28 mouse cellular contexts compared by ENCODE assay signal in genomic region chr6:42434446-42434845, GRCm38 (mm10). TPM values are rescaled to one million over a fixed set of nuclear protein-coding genes. Genes with fewer than 3 reads are reported as not detected.
DNase-seq lines count a peak whose midpoint lies in the region; ATAC-seq and TF ChIP-seq lines count a peak whose summit lies in the region.
"Had no signal": no experiment of that assay in that cellular context is flagged by ENCODE, and none has a peak within 500 bp of the region (broad histone marks: within the 10 kb centered on the region; RNA-seq: fewer than 3 reads in every experiment).

Gene Tas2r126 (plus strand): TSS chr6:42434535.

- WGBS in kidney, adult 2 months, result 28% methylated on average over 6 of the region's 6 CpGs
- 50% methylated on average over 6 of the region's 6 CpGs for WGBS in heart, postnatal 0 days
- 81% methylated on average over 6 of the region's 6 CpGs for WGBS in hindbrain, postnatal 0 days

- no peak for TF ChIP-seq CTCF in kidney, adult 2 months (conservative IDR thresholded peaks at IDR 0.05; ENCODE audit: insufficient read depth, insufficient read length, low read depth, low read length)
- TF ChIP-seq CTCF in heart, postnatal 0 days (IDR thresholded peaks at IDR 0.05; ENCODE audit: low read depth), result no peak
- no peak for TF ChIP-seq CTCF in hindbrain, postnatal 0 days (IDR thresholded peaks at IDR 0.05; ENCODE audit: low read depth)

- no peak within 1 kb of the TSS for H3K4me3 ChIP-seq in kidney, adult 2 months (ENCODE audit: insufficient read depth, low read depth, low read length)
- no peak within 1 kb of the TSS for H3K4me3 ChIP-seq in heart, postnatal 0 days (ENCODE audit: low read depth, low read length)
- no peak within 1 kb of the TSS for H3K4me3 ChIP-seq in hindbrain, postnatal 0 days (ENCODE audit: low read length)
- H3K4me3 ChIP-seq: forebrain, embryonic 12.5 days; limb, embryonic 13.5 days; liver, embryonic 13.5 days; lung, embryonic 15.5 days; midbrain, embryonic 13.5 days; neural tube, embryonic 12.5 days; stomach, embryonic 15.5 days had no signal

- H3K27me3 ChIP-seq in kidney, adult 2 months (replicated peaks; ENCODE audit: control insufficient read depth, insufficient read depth, low read length), result no peaks in the 10 kb centered on the region
- no peaks in the 10 kb centered on the region for H3K27me3 ChIP-seq in heart, postnatal 0 days (ENCODE audit: control insufficient read depth, insufficient read depth, low read length)
- no peaks in the 10 kb centered on the region for H3K27me3 ChIP-seq in hindbrain, postnatal 0 days (ENCODE audit: insufficient read depth, low read length)
- H3K27me3 ChIP-seq: forebrain, embryonic 12.5 days; limb, embryonic 13.5 days; liver, embryonic 13.5 days; lung, embryonic 15.5 days; midbrain, embryonic 13.5 days; neural tube, embryonic 12.5 days; stomach, embryonic 15.5 days had no signal

- no peaks in the 10 kb centered on the region for H3K36me3 ChIP-seq in kidney, adult 2 months (ENCODE audit: control insufficient read depth, insufficient read depth, low read length)
- no peaks in the 10 kb centered on the region for H3K36me3 ChIP-seq in heart, postnatal 0 days (replicated peaks; ENCODE audit: control insufficient read depth, insufficient read depth, low read length)
- H3K36me3 ChIP-seq in hindbrain, postnatal 0 days (ENCODE audit: insufficient read depth, low read length), result no peaks in the 10 kb centered on the region
- H3K36me3 ChIP-seq: forebrain, embryonic 12.5 days; limb, embryonic 13.5 days; liver, embryonic 13.5 days; lung, embryonic 15.5 days; midbrain, embryonic 13.5 days; neural tube, embryonic 12.5 days; stomach, embryonic 15.5 days had no signal

- no peaks in the 10 kb centered on the region for H3K4me1 ChIP-seq in kidney, adult 2 months (ENCODE audit: control insufficient read depth, insufficient read depth, low read length)
- no peaks in the 10 kb centered on the region for H3K4me1 ChIP-seq in heart, postnatal 0 days (ENCODE audit: control insufficient read depth, insufficient read depth)
- no peaks in the 10 kb centered on the region for H3K4me1 ChIP-seq in hindbrain, postnatal 0 days (ENCODE audit: insufficient read depth, low read length)
- H3K4me1 ChIP-seq: forebrain, embryonic 12.5 days; limb, embryonic 13.5 days; liver, embryonic 13.5 days; lung, embryonic 15.5 days; midbrain, embryonic 13.5 days; neural tube, embryonic 12.5 days; stomach, embryonic 15.5 days had no signal

- peak; percentile 53; the same call in 1 of the 2 replicates for ATAC-seq in heart, postnatal 0 days (ENCODE audit: insufficient read depth, low read depth)
- no peak for ATAC-seq in frontal cortex, adult (ENCODE audit: low TSS enrichment)
- no peak for ATAC-seq in hindbrain, postnatal 0 days
- ATAC-seq: midbrain, embryonic 13.5 days had no signal

- peak; percentile 36 for DNase-seq in kidney, adult 2 months
- DNase-seq in kidney, adult 18-20 months, result no peak
- DNase-seq in heart, postnatal 0 days (ENCODE audit: low spot score), result no peak
- peak; percentile 7 for DNase-seq in heart, postnatal 4 days
- DNase-seq in kidney, postnatal 25 days, result peak; percentile 10 to 47
- no peak for DNase-seq in hindbrain, postnatal 0 days (ENCODE audit: low spot score)
- DNase-seq in layer of hippocampus, adult 9-10 months (ENCODE audit: low spot score), result no peak
- DNase-seq: adrenal gland, postnatal 14 days; cerebellum, adult 18-20 months; cerebellum, postnatal 25 days; liver, embryonic 13.5 days; spleen, adult 18-20 months; thymus, adult 2 months had no signal

- TF ChIP-seq POLR2A in kidney, adult 2 months (IDR thresholded peaks at IDR 0.05; ENCODE audit: low read depth, low read length), result no peak

- no peak within 1 kb of the TSS for H3K4me2 ChIP-seq in heart, postnatal 0 days (ENCODE audit: low read depth, low read length)
- no peak within 1 kb of the TSS for H3K4me2 ChIP-seq in hindbrain, postnatal 0 days (ENCODE audit: low read depth, low read length)
- H3K4me2 ChIP-seq: forebrain, embryonic 12.5 days; limb, embryonic 13.5 days; liver, embryonic 13.5 days; lung, embryonic 15.5 days; midbrain, embryonic 13.5 days; neural tube, embryonic 12.5 days; stomach, embryonic 15.5 days had no signal

- H3K27ac ChIP-seq in kidney, adult 2 months (ENCODE audit: insufficient read depth, low read depth, low read length), result no peak within 1 kb of the TSS
- H3K27ac ChIP-seq in heart, postnatal 0 days (ENCODE audit: low read depth), result no peak within 1 kb of the TSS
- no peak within 1 kb of the TSS for H3K27ac ChIP-seq in hindbrain, postnatal 0 days
- H3K27ac ChIP-seq: forebrain, embryonic 12.5 days; limb, embryonic 13.5 days; liver, embryonic 13.5 days; lung, embryonic 15.5 days; macrophage; midbrain, embryonic 13.5 days; neural tube, embryonic 12.5 days; stomach, embryonic 15.5 days had no signal

- no peak for TF ChIP-seq EP300 in heart, postnatal 0 days (IDR thresholded peaks at IDR 0.05; ENCODE audit: low read depth)

- H3K9me3 ChIP-seq in heart, postnatal 0 days (replicated peaks; ENCODE audit: control insufficient read depth, low read length), result no peaks in the 10 kb centered on the region
- H3K9me3 ChIP-seq in hindbrain, postnatal 0 days (ENCODE audit: low read length), result no peaks in the 10 kb centered on the region
- H3K9me3 ChIP-seq: forebrain, embryonic 12.5 days; limb, embryonic 13.5 days; liver, embryonic 13.5 days; lung, embryonic 15.5 days; midbrain, embryonic 13.5 days; neural tube, embryonic 12.5 days; stomach, embryonic 15.5 days had no signal

- H3K9ac ChIP-seq in heart, postnatal 0 days (replicated peaks; ENCODE audit: low read depth, low read length), result no peak within 1 kb of the TSS
- H3K9ac ChIP-seq in hindbrain, postnatal 0 days (replicated peaks; ENCODE audit: low read length), result no peak within 1 kb of the TSS
- H3K9ac ChIP-seq: forebrain, embryonic 12.5 days; limb, embryonic 13.5 days; liver, embryonic 13.5 days; lung, embryonic 15.5 days; midbrain, embryonic 13.5 days; neural tube, embryonic 12.5 days; stomach, embryonic 15.5 days had no signal

RNA-seq across cellular contexts. Expression of gene Tas2r126, which starts in this region (rescaled TPM):
- not detected in 2 replicates for polyA plus RNA-seq in kidney, adult 2 months (2012; rRNA removed)
- total RNA-seq in heart, postnatal 0 days (2014; rRNA removed; ENCODE audit: low replicate concordance), result not detected in 2 replicates
- not detected in 2 replicates for polyA plus RNA-seq in heart, postnatal 0 days (2015; fragmentation: Nextera tagmentation; extraction: Ambion mirVana)
- total RNA-seq in heart, postnatal 4 days (2021), result not detected
- total RNA-seq in hindbrain, postnatal 0 days (2014; rRNA removed), result not detected in 2 replicates
- polyA plus RNA-seq in hindbrain, postnatal 0 days (2015; fragmentation: Nextera tagmentation; extraction: Ambion mirVana), result not detected in 2 replicates
- total RNA-seq: gastrocnemius, adult 8-10 months; granulocyte monocyte progenitor cell, adult 5-6 weeks; hematopoietic stem cell, adult 5-6 weeks; layer of hippocampus, postnatal 10 days; left cerebral cortex, postnatal 10 days had no signal
- polyA plus RNA-seq: forebrain, embryonic 12.5 days; frontal cortex, adult 2 months; limb, embryonic 13.5 days; liver, embryonic 13.5 days; lung, embryonic 15.5 days; macrophage; midbrain, embryonic 13.5 days; neural tube, embryonic 12.5 days; stomach, embryonic 15.5 days; thymus, adult 2 months; urinary bladder, adult 2 months had no signal

Comparison
In these comparisons a context has a peak if more than half of its experiments do, and no peak if none do; other contexts are left out.
1. DNase-seq: peak in kidney, postnatal 25 days (2 of 2); none in kidney, adult 18-20 months (single experiment), heart, postnatal 0 days (single experiment), hindbrain, postnatal 0 days (single experiment) and layer of hippocampus, adult 9-10 months (single experiment).
2. Peak in DNase-seq in kidney, adult 2 months; RNA of the gene not detected or under 1 TPM.
3. Peak in ATAC-seq in heart, postnatal 0 days; RNA of the gene not detected or under 1 TPM.
4. Peak in DNase-seq in heart, postnatal 4 days; RNA of the gene not detected or under 1 TPM.